Mouse (Mus musculus) ES-E14 (cell line): ENCODE results near the gene Rnf25. TPM values are rescaled to one million over a fixed set of nuclear protein-coding genes. Genes with fewer than 3 reads are reported as not detected.

Experiments used
- DNase-seq: peaks from one replicate; pipeline ENCODE4 v3.0.0-alpha.2; 2013; ENCODE audit warnings: low read depth, low spot score
- H3K27ac ChIP-seq: 2 replicates; pipeline ENCODE4 v1.5.1; 2012; ENCODE audit warnings: low read depth, mild to moderate bottlenecking, low read length, moderate library complexity, mixed read lengths; ENCODE audit not compliant: poor library complexity, insufficient read depth, severe bottlenecking
- H3K36me3 ChIP-seq: 2 replicates; pipeline ENCODE4 v1.6.1; 2012; ENCODE audit warnings: mild to moderate bottlenecking, low read length, moderate library complexity, mixed read lengths; ENCODE audit not compliant: control insufficient read depth, poor library complexity, insufficient read depth, severe bottlenecking
- H3K4me1 ChIP-seq, 2 experiments: fragments of 150-350 bp in 1 of 2; sonication (generic) in 1 of 2; 2 replicates each; pipeline ENCODE4 v1.6.1; 2012; ENCODE audit warnings: low read length in 2 of 2, mild to moderate bottlenecking in 1 of 2, mixed read lengths in 1 of 2; ENCODE audit not compliant: control insufficient read depth in 2 of 2, insufficient read depth in 2 of 2, poor library complexity in 1 of 2
- H3K4me3 ChIP-seq, 2 experiments: fragments of 150-350 bp in 1 of 2; sonication (generic) in 1 of 2; 2 replicates each; pipeline ENCODE4 v1.5.1; 2012; ENCODE audit warnings: low read length in 2 of 2, low read depth in 1 of 2, mild to moderate bottlenecking in 1 of 2, mixed read lengths in 1 of 2; ENCODE audit not compliant: insufficient read depth in 1 of 2, poor library complexity in 1 of 2, severe bottlenecking in 1 of 2
- H3K9ac ChIP-seq: 2 replicates; pipeline ENCODE4 v1.6.1; 2012; ENCODE audit warnings: low read depth, mild to moderate bottlenecking, low read length, mixed read lengths; ENCODE audit not compliant: poor library complexity, insufficient read depth, severe bottlenecking
- H3K9me3 ChIP-seq: fragments of 150-350 bp; sonication (generic); 2 replicates; pipeline ENCODE4 v1.6.1; 2012; ENCODE audit warnings: low read depth, mild to moderate bottlenecking, low read length; ENCODE audit not compliant: control insufficient read depth, insufficient read depth
- CHD2 ChIP-seq: IDR thresholded peaks from 2 replicates; pipeline ENCODE4 v1.6.1; 2014; ENCODE audit warnings: mild to moderate bottlenecking, low read depth, low read length, inconsistent platforms
- HCFC1 ChIP-seq: IDR thresholded peaks from 2 replicates; pipeline ENCODE4 v1.6.1; 2012; ENCODE audit warnings: low read length, inconsistent platforms, borderline replicate concordance; ENCODE audit not compliant: insufficient read depth
- MAFK ChIP-seq: IDR thresholded peaks from 2 replicates; pipeline ENCODE4 v1.6.1; 2014; ENCODE audit warnings: mild to moderate bottlenecking, low read depth, low read length, inconsistent platforms; ENCODE audit not compliant: insufficient read depth
- ZC3H11A ChIP-seq: IDR thresholded peaks from 2 replicates; pipeline ENCODE4 v1.6.1; 2012; ENCODE audit warnings: low read depth, mild to moderate bottlenecking, inconsistent platforms, low read length, borderline replicate concordance
- ZNF384 ChIP-seq: IDR thresholded peaks from 2 replicates; pipeline ENCODE4 v1.6.1; 2012; ENCODE audit warnings: low read depth, low read length, inconsistent platforms
- in situ Hi-C, 2 experiments: fragments of 600-800 bp; cut with MboI; formaldehyde crosslinking; loops; one replicate each; pipeline ENCODE4 v1.15.1; 2025; ENCODE audit warnings: low sequenced_read_pairs in 2 of 2, inconsistent platforms in 1 of 2; ENCODE audit not compliant: unreplicated experiment in 2 of 2
- total RNA-seq: library from RNA; depleted of rRNA; stranded (reverse); fragments of 300-350 nt; gene quantifications from 2 replicates; pipeline ENCODE4 v1.2.3, GENCODE M21; 2012

The Rnf25 gene
- total RNA-seq, 1 experiment, result 29.7 TPM

DNA sequence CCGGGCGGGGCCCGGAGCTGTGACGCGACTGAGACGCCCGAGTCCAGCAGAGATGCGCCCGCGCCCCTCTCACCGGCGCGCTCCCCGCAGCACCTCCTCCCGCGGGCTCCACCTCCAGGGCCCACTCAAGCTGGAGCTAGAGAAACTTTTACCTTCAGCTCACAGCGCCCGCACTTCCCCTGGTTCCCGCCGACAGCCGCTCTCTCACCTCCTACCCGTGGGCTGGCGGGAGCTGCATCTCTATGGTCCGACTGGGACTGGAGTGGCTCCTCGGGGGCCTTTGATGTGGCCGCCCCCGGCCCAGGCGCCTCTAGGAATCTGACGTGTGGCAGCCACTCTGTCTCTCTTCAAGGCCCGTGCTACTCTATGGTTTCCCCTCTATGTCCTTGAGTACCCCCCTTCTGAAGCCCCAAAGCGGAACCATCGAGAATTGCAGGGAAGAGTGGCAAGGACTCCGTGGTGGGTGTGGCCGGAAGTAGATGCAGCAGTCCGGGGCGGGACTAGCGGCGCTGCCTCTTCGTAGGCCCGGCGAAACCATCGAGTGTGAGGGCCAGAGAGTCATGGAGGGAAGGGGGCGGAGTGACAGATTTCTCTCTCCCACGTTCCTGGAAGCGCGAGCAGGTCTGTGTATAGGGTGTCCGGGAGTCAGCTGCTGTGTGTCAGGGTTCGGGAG, 13.3 kb downstream of the Rnf25 start, which contains the start of the genes Zfp142 and Bcs1l:
Gene Zfp142 (minus strand): TSS at position 474 of the 673 bp plus-strand sequence.
Gene Bcs1l (plus strand): TSS at position 517 of the 673 bp plus-strand sequence.
- peak; percentile 99 for DNase-seq
- Histone ChIP-seq H3K27ac (no peak within 1 kb of the TSS), H3K9ac (peak within 1 kb of the TSS; percentile 80), H3K36me3 (peaks cover 20% of the 10 kb centered on the region), H3K4me1 (peaks cover 0 to 1% of the 10 kb centered on the region in 2 experiments; a peak in 1 of 4 replicates), H3K9me3 (no peaks in the 10 kb centered on the region), H3K4me3 (peak within 1 kb of the TSS; percentile 84 to 86)
- in situ Hi-C loops, result no loop called here
- TF ChIP-seq ZC3H11A (no peak), MAFK (no peak), ZNF384 (0 out of 2 replicates have a peak, but pooled peaks have one; percentile 28), HCFC1 (peak; percentile 76; the same call in 1 of the 2 replicates), CHD2 (peak; percentile 60; the same call in 1 of the 2 replicates)

DNA sequence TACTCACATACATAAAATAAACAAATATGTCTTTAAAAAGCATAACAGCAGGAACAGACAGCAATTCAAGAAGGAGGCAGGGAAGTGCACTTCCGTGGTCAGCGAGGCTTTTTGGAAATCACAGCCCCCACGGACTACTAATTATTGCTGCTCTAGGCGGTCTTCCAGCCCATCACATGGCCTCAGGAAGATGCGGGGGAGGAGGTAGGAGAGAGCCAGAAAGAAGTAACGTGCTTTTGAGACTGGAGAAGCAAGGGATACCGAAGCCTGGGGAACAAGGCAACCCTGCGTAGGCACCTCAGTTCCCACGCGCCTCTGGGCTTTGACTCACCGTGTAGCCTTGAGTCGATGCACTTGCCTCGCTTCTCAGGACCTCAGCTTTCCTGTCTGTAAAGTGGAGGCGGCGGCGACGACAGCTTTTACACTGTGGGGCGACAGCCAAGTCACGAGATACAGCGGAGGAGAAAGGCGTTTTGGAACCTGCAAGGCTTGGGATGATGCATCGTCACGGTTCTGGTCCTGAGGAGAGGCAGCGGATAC, 13.9 kb downstream of the Rnf25 start:
- no peak overlapping the region for H3K27ac ChIP-seq
- H3K4me1 ChIP-seq, result peaks cover 0 to 4% of the 10 kb centered on the region in 2 experiments; a peak in 1 of 4 replicates
- in situ Hi-C loops, result no loop called here
- no peaks in the 10 kb centered on the region for H3K9me3 ChIP-seq
- peak overlapping the region; percentile 74 for H3K9ac ChIP-seq
- H3K36me3 ChIP-seq, result peaks cover 20% of the 10 kb centered on the region
- TF ChIP-seq HCFC1 (no peak), MAFK (no peak), ZNF384 (no peak), CHD2 (no peak), ZC3H11A (no peak)
- no peak for DNase-seq
- peak overlapping the region; percentile 78 to 84 for H3K4me3 ChIP-seq

DNA sequence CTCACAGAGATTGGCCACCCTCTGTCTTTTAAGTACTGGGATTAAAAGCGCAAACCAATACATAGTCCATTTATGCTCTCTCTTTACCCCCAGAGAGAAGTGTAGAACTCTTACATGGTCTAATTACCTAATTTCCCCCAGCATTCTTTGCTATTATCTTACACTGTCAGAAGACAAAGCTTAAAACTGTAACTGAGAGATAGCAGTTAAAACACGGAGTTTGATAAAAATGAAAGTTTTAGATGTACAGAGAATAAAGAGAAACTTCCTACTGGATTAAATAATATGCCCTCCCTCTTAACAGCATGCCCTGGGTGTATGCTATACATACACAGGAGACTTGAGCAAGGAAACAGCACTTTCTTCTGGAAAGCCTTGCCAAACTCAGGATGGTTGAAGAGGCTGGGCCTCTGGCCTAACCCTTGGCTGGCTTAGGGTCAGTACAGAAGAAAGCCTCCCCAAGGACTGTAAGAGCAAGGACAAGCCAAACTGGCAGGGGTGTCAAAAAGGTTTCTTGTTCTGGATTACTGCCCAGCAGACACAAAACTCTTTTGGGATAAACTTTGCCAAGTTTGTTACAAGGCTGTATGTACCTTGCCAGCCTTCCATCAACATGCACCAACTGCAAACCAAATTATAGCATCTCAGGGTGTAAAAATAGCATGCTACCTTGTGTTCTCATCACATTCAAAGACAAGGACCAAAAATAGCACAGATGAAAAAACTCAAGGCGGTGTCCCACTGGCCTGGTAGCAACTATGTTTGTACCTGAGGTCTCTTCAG, 16.4 kb downstream of the Rnf25 start:
- no peak overlapping the region for H3K9ac ChIP-seq
- no peak overlapping the region for H3K27ac ChIP-seq
- no peak overlapping the region for H3K4me3 ChIP-seq
- no peak for DNase-seq
- TF ChIP-seq ZNF384 (no peak), HCFC1 (no peak), MAFK (no peak), ZC3H11A (no peak), CHD2 (no peak)
- in situ Hi-C loops, result no loop called here
- H3K9me3 ChIP-seq, result no peaks in the 10 kb centered on the region
- peaks cover 12% of the 10 kb centered on the region for H3K36me3 ChIP-seq
- peaks cover 0 to 4% of the 10 kb centered on the region in 2 experiments; a peak in 1 of 4 replicates for H3K4me1 ChIP-seq

DNA sequence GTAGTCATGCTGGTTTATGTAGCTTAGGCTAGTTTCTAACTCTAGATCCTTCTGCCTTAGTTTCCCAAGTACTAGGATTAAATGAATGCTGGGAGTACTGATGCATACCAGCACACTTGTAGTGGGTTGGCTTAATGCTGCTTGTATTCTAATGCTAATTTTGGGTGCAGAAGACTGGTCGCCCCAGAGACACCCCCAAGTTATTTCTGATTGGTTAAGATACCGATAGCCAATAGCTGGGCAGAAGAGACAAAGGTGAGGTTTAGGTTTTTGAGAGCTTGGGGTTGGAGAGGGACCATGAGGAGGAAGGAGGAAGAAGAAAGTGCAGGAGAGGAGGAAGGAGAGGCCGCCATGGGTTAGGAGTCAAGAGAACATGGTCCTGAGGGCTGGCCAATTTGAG, 18.6 kb downstream of the Rnf25 start:
- no peaks in the 10 kb centered on the region for H3K9me3 ChIP-seq
- TF ChIP-seq ZNF384, result no peak
- H3K36me3 ChIP-seq, result peaks cover 24% of the 10 kb centered on the region

More for the DNA sequence above, 18.6 kb downstream of the Rnf25 start:
- in situ Hi-C loops, result no loop called here
- Histone ChIP-seq H3K9ac (no peak overlapping the region), H3K4me3 (0 out of 4 replicates have a peak overlapping the region, but pooled peaks of 1 of the 2 experiments have one; percentile 10), H3K4me1 (peaks cover 0 to 4% of the 10 kb centered on the region in 2 experiments; a peak in 1 of 4 replicates), H3K27ac (no peak overlapping the region; the same call in 1 of the 2 replicates)
- DNase-seq, result no peak
